Mouse (Mus musculus): Measurements from ENCODE around the gene Otulin. TPM values are rescaled to one million over a fixed set of nuclear protein-coding genes. Genes with fewer than 3 reads are reported as not detected.

The Otulin gene
- polyA plus RNA-seq, 1 experiment: 23.9 TPM

GRCm38 (mm10) chr15:27551117-27552114, 79.1 kb downstream of the Otulin start:
- peaks cover 14% of the 10 kb centered on the region for H3K4me1 ChIP-seq (ENCODE audit: control insufficient read depth, insufficient read depth, low read length)
- TF ChIP-seq POLR2A (IDR thresholded peaks at IDR 0.05; ENCODE audit: extremely low read depth, insufficient read depth, low read length): no peak
- no peak for TF ChIP-seq CTCF (IDR thresholded peaks at IDR 0.05; ENCODE audit: extremely low read depth, insufficient read depth, low read length)

GRCm38 (mm10) chr15:27550358-27550992, 80.0 kb downstream of the Otulin start:
- Histone ChIP-seq H3K4me1 (ENCODE audit: control insufficient read depth, insufficient read depth, low read length) (peaks cover 16% of the 10 kb centered on the region), H3K4me3 (ENCODE audit: insufficient read depth, low read length) (no peak overlapping the region), H3K27ac (ENCODE audit: insufficient read depth, low read length) (peak overlapping the region; percentile 26; the same call in 1 of the 2 replicates)
- TF ChIP-seq CTCF (IDR thresholded peaks at IDR 0.05; ENCODE audit: extremely low read depth, insufficient read depth, low read length) (no peak), POLR2A (IDR thresholded peaks at IDR 0.05; ENCODE audit: extremely low read depth, insufficient read depth, low read length) (no peak)

More at GRCm38 (mm10) chr15:27551117-27552114, 79.1 kb downstream of the Otulin start:
- H3K27ac ChIP-seq (ENCODE audit: insufficient read depth, low read length): 0 out of 2 replicates have a peak overlapping the region, but pooled peaks have one; percentile 11
- H3K4me3 ChIP-seq (ENCODE audit: insufficient read depth, low read length): no peak overlapping the region

GRCm38 (mm10) chr15:27549878-27550277, 80.6 kb downstream of the Otulin start:
- H3K27ac ChIP-seq (ENCODE audit: insufficient read depth, low read length): no peak overlapping the region
- no peak overlapping the region for H3K4me3 ChIP-seq (ENCODE audit: insufficient read depth, low read length)
- TF ChIP-seq CTCF (IDR thresholded peaks at IDR 0.05; ENCODE audit: extremely low read depth, insufficient read depth, low read length): no peak
- peaks cover 16% of the 10 kb centered on the region for H3K4me1 ChIP-seq (ENCODE audit: control insufficient read depth, insufficient read depth, low read length)

- Histone ChIP-seq H3K27ac (ENCODE audit: insufficient read depth, low read length) (no peak overlapping the region), H3K4me3 (ENCODE audit: insufficient read depth, low read length) (no peak overlapping the region), H3K4me1 (ENCODE audit: control insufficient read depth, insufficient read depth, low read length) (peaks cover 16% of the 10 kb centered on the region)
- TF ChIP-seq CTCF (IDR thresholded peaks at IDR 0.05; ENCODE audit: extremely low read depth, insufficient read depth, low read length) (no peak), POLR2A (IDR thresholded peaks at IDR 0.05; ENCODE audit: extremely low read depth, insufficient read depth, low read length) (no peak)
Observed at GRCm38 (mm10) chr15:27549071-27549470, 81.4 kb downstream of the Otulin start.

- TF ChIP-seq CTCF (IDR thresholded peaks at IDR 0.05; ENCODE audit: extremely low read depth, insufficient read depth, low read length): no peak
- TF ChIP-seq POLR2A (IDR thresholded peaks at IDR 0.05; ENCODE audit: extremely low read depth, insufficient read depth, low read length): no peak
- Histone ChIP-seq H3K4me1 (ENCODE audit: control insufficient read depth, insufficient read depth, low read length) (peaks cover 19% of the 10 kb centered on the region), H3K4me3 (ENCODE audit: insufficient read depth, low read length) (no peak overlapping the region), H3K27ac (ENCODE audit: insufficient read depth, low read length) (no peak overlapping the region)
Observed at GRCm38 (mm10) chr15:27548110-27548509, 82.4 kb downstream of the Otulin start.

- peaks cover 22% of the 10 kb centered on the region for H3K4me1 ChIP-seq (ENCODE audit: control insufficient read depth, insufficient read depth, low read length)
- no peak overlapping the region for H3K4me3 ChIP-seq (ENCODE audit: insufficient read depth, low read length)
- TF ChIP-seq POLR2A (IDR thresholded peaks at IDR 0.05; ENCODE audit: extremely low read depth, insufficient read depth, low read length) (no peak), CTCF (IDR thresholded peaks at IDR 0.05; ENCODE audit: extremely low read depth, insufficient read depth, low read length) (no peak)
- H3K27ac ChIP-seq (ENCODE audit: insufficient read depth, low read length): no peak overlapping the region
Observed at GRCm38 (mm10) chr15:27545203-27545602, 85.3 kb downstream of the Otulin start.

GRCm38 (mm10) chr15:27539745-27540144, 90.7 kb downstream of the Otulin start:
- Histone ChIP-seq H3K4me3 (ENCODE audit: insufficient read depth, low read length) (no peak overlapping the region), H3K4me1 (ENCODE audit: control insufficient read depth, insufficient read depth, low read length) (peaks cover 34% of the 10 kb centered on the region), H3K27ac (ENCODE audit: insufficient read depth, low read length) (0 out of 2 replicates have a peak overlapping the region, but pooled peaks have one; percentile 21)
- TF ChIP-seq CTCF (IDR thresholded peaks at IDR 0.05; ENCODE audit: extremely low read depth, insufficient read depth, low read length) (no peak), POLR2A (IDR thresholded peaks at IDR 0.05; ENCODE audit: extremely low read depth, insufficient read depth, low read length) (no peak)

GRCm38 (mm10) chr15:27537519-27538223, 92.8 kb downstream of the Otulin start:
- H3K4me3 ChIP-seq (ENCODE audit: insufficient read depth, low read length): no peak overlapping the region
- H3K27ac ChIP-seq (ENCODE audit: insufficient read depth, low read length): peak overlapping the region; percentile 86
- TF ChIP-seq CTCF (IDR thresholded peaks at IDR 0.05; ENCODE audit: extremely low read depth, insufficient read depth, low read length) (no peak), POLR2A (IDR thresholded peaks at IDR 0.05; ENCODE audit: extremely low read depth, insufficient read depth, low read length) (no peak)

GRCm38 (mm10) chr15:27536771-27537170, 93.7 kb downstream of the Otulin start:
- peak overlapping the region; percentile 97 for H3K27ac ChIP-seq (ENCODE audit: insufficient read depth, low read length)
- peaks cover 29% of the 10 kb centered on the region for H3K4me1 ChIP-seq (ENCODE audit: control insufficient read depth, insufficient read depth, low read length)
- peak; percentile 62; the same call in 1 of the 2 replicates for TF ChIP-seq POLR2A (IDR thresholded peaks at IDR 0.05; ENCODE audit: extremely low read depth, insufficient read depth, low read length)
- no peak for TF ChIP-seq CTCF (IDR thresholded peaks at IDR 0.05; ENCODE audit: extremely low read depth, insufficient read depth, low read length)
- H3K4me3 ChIP-seq (ENCODE audit: insufficient read depth, low read length): no peak overlapping the region

More at GRCm38 (mm10) chr15:27537519-27538223, 92.8 kb downstream of the Otulin start:
- H3K4me1 ChIP-seq (ENCODE audit: control insufficient read depth, insufficient read depth, low read length): peaks cover 30% of the 10 kb centered on the region

Measured in cortical plate, adult 2 months (tissue).